Mouse (Mus musculus) G1E (cell line): ENCODE measurements around the gene BC049352.

Source experiments
- CTCF ChIP-seq: IDR thresholded peaks from 2 replicates; pipeline ENCODE4 v1.5.1; 2012; ENCODE audit warnings: low read depth, low read length, inconsistent platforms, mixed read lengths
- GATA1 ChIP-seq: IDR thresholded peaks from 2 replicates; pipeline ENCODE4 v1.6.1; 2012; ENCODE audit warnings: borderline replicate concordance, low read length, inconsistent platforms, mixed read lengths
- GATA2 ChIP-seq: IDR thresholded peaks from 2 replicates; pipeline ENCODE4 v1.6.1; 2012; ENCODE audit warnings: low read depth, low read length, inconsistent platforms, borderline replicate concordance
- POLR2AphosphoS5 ChIP-seq: IDR thresholded peaks from 2 replicates; pipeline ENCODE4 v1.6.1; 2012; ENCODE audit warnings: low read depth, low read length, inconsistent platforms; ENCODE audit not compliant: insufficient replicate concordance
- TAL1 ChIP-seq: conservative IDR thresholded peaks from 2 replicates; pipeline ENCODE4 v1.6.1; 2012; ENCODE audit warnings: low read depth, low read length, inconsistent platforms, mixed read lengths

DNA sequence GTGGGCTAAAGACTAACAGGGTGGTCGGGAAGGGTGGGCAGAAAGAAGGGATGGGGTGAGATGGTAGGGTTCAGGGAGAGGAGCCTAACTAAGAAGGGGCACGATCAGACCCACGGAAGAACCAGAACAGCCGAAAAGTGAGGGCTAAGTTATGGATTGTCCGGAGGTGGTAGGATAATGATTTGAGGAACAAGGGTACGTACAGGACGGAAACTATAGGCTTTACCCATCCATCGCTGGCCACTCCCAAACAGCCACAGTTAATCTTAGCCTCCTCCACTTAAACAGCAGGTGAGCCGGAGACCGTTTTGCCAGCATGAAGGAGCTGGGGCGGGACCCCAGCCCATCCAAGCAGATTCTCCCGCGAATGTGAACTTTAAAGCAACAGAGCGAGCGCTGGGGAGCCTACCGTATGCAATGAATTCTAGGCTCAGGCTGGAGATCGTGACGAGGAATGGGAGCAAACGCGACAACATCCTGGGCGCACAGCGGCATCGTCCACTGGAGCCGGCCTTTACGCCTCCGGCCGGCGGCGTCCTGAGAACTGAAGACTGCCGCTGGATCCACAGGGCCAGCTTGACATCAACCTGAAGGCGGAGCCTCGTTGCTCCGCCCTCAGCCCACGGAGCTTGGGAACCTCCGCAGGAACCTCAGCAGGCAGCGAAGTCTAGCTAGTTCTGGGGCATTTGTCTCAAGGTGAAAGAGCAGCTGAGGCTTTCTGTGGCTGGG lies 87.0 kb downstream of the BC049352 start, which contains the start of gene Il10ra:
- no peak for TF ChIP-seq TAL1
- no peak for TF ChIP-seq CTCF
- TF ChIP-seq GATA1 = no peak
- no peak for TF ChIP-seq POLR2AphosphoS5
- no peak for TF ChIP-seq GATA2
